Mouse (Mus musculus): ENCODE measurements around the gene Olfr959. TPM values are rescaled to one million over a fixed set of nuclear protein-coding genes. Genes with fewer than 3 reads are reported as not detected.

Gene Olfr959
- not detected in 2 replicates for polyA plus RNA-seq (2012; rRNA removed; ENCODE audit: low replicate concordance)

GRCm38 (mm10) chr9:39575469-39575868 is at the start of gene Olfr959:
Olfr959 (minus strand) TSS chr9:39575569.

DNA sequence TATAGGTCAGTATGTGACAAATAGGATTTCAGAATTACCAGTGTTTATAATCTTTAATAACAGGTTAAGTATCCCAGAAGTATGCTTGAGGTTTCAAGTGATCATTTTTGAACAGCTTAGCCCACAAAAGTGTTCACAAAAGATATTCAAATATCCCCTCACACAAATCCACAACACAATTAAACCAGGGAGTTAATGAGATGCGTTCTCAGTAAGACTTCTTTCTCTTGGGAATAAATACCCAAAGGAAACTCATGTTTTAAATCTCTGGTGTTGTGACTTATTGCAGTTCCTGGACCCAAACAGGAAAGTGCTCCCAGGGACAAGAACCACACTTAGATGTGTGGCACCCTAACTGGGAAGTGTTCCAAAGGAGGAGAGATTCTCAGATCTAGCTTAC is 45.7 kb upstream of the Olfr959 start, which contains the start of gene Olfr960:
Olfr960 (plus strand) TSS at position 301 of the 400 bp plus-strand sequence.

GRCm38 (mm10) chr9:39610355-39610754 is 35.0 kb upstream of the Olfr959 start, which contains the start of gene Olfr148:
Olfr148 (plus strand) TSS chr9:39610655.

DNA sequence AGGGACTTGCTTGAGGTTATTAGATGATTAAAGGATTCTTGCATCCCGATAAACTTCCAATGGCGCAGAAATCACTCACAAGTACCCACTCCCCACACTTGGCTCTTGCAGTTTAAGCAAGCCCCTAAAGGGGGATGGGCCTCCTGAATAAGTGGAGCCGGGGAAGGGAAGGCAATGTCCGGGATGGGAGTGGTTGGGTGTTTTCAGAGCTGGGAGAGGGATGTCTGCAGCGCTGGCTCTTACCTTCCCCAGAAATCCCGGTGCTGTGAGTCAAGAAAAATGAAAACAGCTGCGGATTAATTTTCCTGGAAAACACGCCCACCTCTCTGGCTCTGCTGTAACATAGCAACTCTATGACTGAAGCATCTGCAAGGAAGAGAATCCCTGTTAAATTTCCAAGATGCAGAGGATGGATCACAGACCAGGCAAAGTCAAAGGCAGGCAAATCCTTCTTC is 28.7 kb upstream of the Olfr959 start, which contains the start of gene AW551984:
AW551984 (minus strand) TSS at position 405 of the 455 bp plus-strand sequence.

GRCm38 (mm10) chr9:39553946-39554345 is 21.4 kb downstream of the Olfr959 start, which contains the start of gene Olfr958:
Olfr958 (minus strand) TSS chr9:39554054.

Other genes with a start within 250 kb of the Olfr959 start
- not detected in 2 replicates for gene Olfr948, start 249.5 kb downstream of the Olfr959 start, polyA plus RNA-seq (2012; rRNA removed; ENCODE audit: low replicate concordance)
- not detected in 2 replicates for gene Olfr951, start 188.2 kb downstream of the Olfr959 start, polyA plus RNA-seq (2012; rRNA removed; ENCODE audit: low replicate concordance)
- gene Olfr952, start 148.4 kb downstream of the Olfr959 start, polyA plus RNA-seq (2012; rRNA removed; ENCODE audit: low replicate concordance): not detected in 2 replicates
- gene Olfr954, start 118.9 kb downstream of the Olfr959 start, polyA plus RNA-seq (2012; rRNA removed; ENCODE audit: low replicate concordance): not detected in 2 replicates
- gene Olfr955, start 103.6 kb downstream of the Olfr959 start, polyA plus RNA-seq (2012; rRNA removed; ENCODE audit: low replicate concordance): not detected in 2 replicates
- gene Olfr44, start 81.6 kb downstream of the Olfr959 start, polyA plus RNA-seq (2012; rRNA removed; ENCODE audit: low replicate concordance): not detected in 2 replicates
- gene Olfr957, start 59.8 kb downstream of the Olfr959 start, polyA plus RNA-seq (2012; rRNA removed; ENCODE audit: low replicate concordance): not detected in 2 replicates
- gene Olfr958, start 21.5 kb downstream of the Olfr959 start, polyA plus RNA-seq (2012; rRNA removed; ENCODE audit: low replicate concordance): not detected in 2 replicates
- 0.56 and 16.2 TPM in 2 replicates for gene AW551984, start 28.8 kb upstream of the Olfr959 start, polyA plus RNA-seq (2012; rRNA removed; ENCODE audit: low replicate concordance)
- not detected in 2 replicates for gene Olfr148, start 35.1 kb upstream of the Olfr959 start, polyA plus RNA-seq (2012; rRNA removed; ENCODE audit: low replicate concordance)
- gene Olfr960, start 45.8 kb upstream of the Olfr959 start, polyA plus RNA-seq (2012; rRNA removed; ENCODE audit: low replicate concordance): not detected in 2 replicates
- not detected in 2 replicates for gene Olfr961, start 69.5 kb upstream of the Olfr959 start, polyA plus RNA-seq (2012; rRNA removed; ENCODE audit: low replicate concordance)
- not detected in 2 replicates for gene Olfr963, start 91.6 kb upstream of the Olfr959 start, polyA plus RNA-seq (2012; rRNA removed; ENCODE audit: low replicate concordance)
- gene Olfr149, start 131.5 kb upstream of the Olfr959 start, polyA plus RNA-seq (2012; rRNA removed; ENCODE audit: low replicate concordance): not detected in 2 replicates
- gene Olfr965, start 135.8 kb upstream of the Olfr959 start, polyA plus RNA-seq (2012; rRNA removed; ENCODE audit: low replicate concordance): not detected in 2 replicates
- not detected in 2 replicates for gene Olfr150, start 155.4 kb upstream of the Olfr959 start, polyA plus RNA-seq (2012; rRNA removed; ENCODE audit: low replicate concordance)
- not detected in 2 replicates for gene Olfr967, start 170.7 kb upstream of the Olfr959 start, polyA plus RNA-seq (2012; rRNA removed; ENCODE audit: low replicate concordance)
- gene Olfr968, start 207.7 kb upstream of the Olfr959 start, polyA plus RNA-seq (2012; rRNA removed; ENCODE audit: low replicate concordance): not detected in 2 replicates
- not detected in 2 replicates for gene Olfr969, start 215.4 kb upstream of the Olfr959 start, polyA plus RNA-seq (2012; rRNA removed; ENCODE audit: low replicate concordance)
- gene Olfr970, start 233.3 kb upstream of the Olfr959 start, polyA plus RNA-seq (2012; rRNA removed; ENCODE audit: low replicate concordance): not detected in 2 replicates

All from subcutaneous adipose tissue, adult 2 months (tissue).